Mouse (Mus musculus) T-cell, adult 2 months (primary cell): ENCODE measurements around the gene Metrn.

Experiments used
- DNase-seq: peaks from one replicate; pipeline ENCODE4 v3.0.0; 2022; ENCODE audit warnings: low spot score

The Metrn gene

GRCm38 (mm10) chr17:25806507-25806906 is 9.6 kb upstream of the Metrn start:
- DNase-seq = no peak

GRCm38 (mm10) chr17:25802825-25803517 is 6.0 kb upstream of the Metrn start:
- no peak for DNase-seq

GRCm38 (mm10) chr17:25801029-25801428 is 4.1 kb upstream of the Metrn start:
- peak; percentile 82 for DNase-seq

- DNase-seq = no peak
Observed at GRCm38 (mm10) chr17:25796211-25796771, 645 bp downstream of the Metrn start.

- no peak for DNase-seq
Observed at GRCm38 (mm10) chr17:25795609-25796092, 1.3 kb downstream of the Metrn start, which contains the start of gene AC134908.4. Gene AC134908.4, minus strand, starts transcription at chr17:25795659.

- no peak for DNase-seq
Observed at GRCm38 (mm10) chr17:25794998-25795397, 1.9 kb downstream of the Metrn start.

- DNase-seq = no peak
Observed at GRCm38 (mm10) chr17:25794197-25794596, 2.7 kb downstream of the Metrn start.

- DNase-seq = peak; percentile 83
Observed at GRCm38 (mm10) chr17:25792615-25793014, 4.3 kb downstream of the Metrn start, which contains the start of gene Fam173a. Gene Fam173a, minus strand, starts transcription at chr17:25792901.

GRCm38 (mm10) chr17:25791843-25792527 is 5.0 kb downstream of the Metrn start:
- DNase-seq = peak; percentile 85

- no peak for DNase-seq
Observed at GRCm38 (mm10) chr17:25791320-25791842, 5.6 kb downstream of the Metrn start.

GRCm38 (mm10) chr17:25786781-25787504 is 10.0 kb downstream of the Metrn start:
- DNase-seq = no peak

- DNase-seq = no peak
Observed at GRCm38 (mm10) chr17:25786280-25786679, 10.7 kb downstream of the Metrn start, which contains the start of gene Ccdc78. Gene Ccdc78, plus strand, starts transcription at chr17:25786580.

GRCm38 (mm10) chr17:25785281-25785745 is 11.6 kb downstream of the Metrn start, which contains the start of gene Haghl:
Gene Haghl, minus strand, starts transcription at chr17:25785673.
- peak; percentile 92 for DNase-seq

- no peak for DNase-seq
Observed at GRCm38 (mm10) chr17:25783861-25784574, 12.9 kb downstream of the Metrn start.

GRCm38 (mm10) chr17:25783086-25783485 is 13.8 kb downstream of the Metrn start:
- no peak for DNase-seq

- DNase-seq = no peak
Observed at GRCm38 (mm10) chr17:25781339-25781738, 15.6 kb downstream of the Metrn start.

- no peak for DNase-seq
Observed at GRCm38 (mm10) chr17:25777948-25778347, 19.0 kb downstream of the Metrn start.

GRCm38 (mm10) chr17:25775318-25776062 is 21.4 kb downstream of the Metrn start:
- no peak for DNase-seq

GRCm38 (mm10) chr17:25773549-25774120 is 23.3 kb downstream of the Metrn start, which contains the start of gene Narfl:
Gene Narfl, plus strand, starts transcription at chr17:25773776.
- DNase-seq = peak; percentile 95

- DNase-seq = no peak
Observed at GRCm38 (mm10) chr17:25769331-25769730, 27.6 kb downstream of the Metrn start.
